ENCODE assay signal across 9 mouse cellular contexts in genomic region chr4:56001312-56001731, GRCm38 (mm10).
DNase-seq lines count a peak whose midpoint lies in the region; ATAC-seq and TF ChIP-seq lines count a peak whose summit lies in the region.
"Had no signal": no experiment of that assay in that cellular context is flagged by ENCODE, and none has a peak within 500 bp of the region (broad histone marks: within the 10 kb centered on the region; RNA-seq: fewer than 3 reads in every experiment).

No protein-coding gene starts in this region.

- no peak for TF ChIP-seq CTCF in lung, adult 2 months (IDR thresholded peaks at IDR 0.05; ENCODE audit: insufficient read depth, low read length)

- H3K36me3 ChIP-seq in heart, embryonic 13.5 days: no peaks in the 10 kb centered on the region
- H3K36me3 ChIP-seq in heart, embryonic 10.5 days: no peaks in the 10 kb centered on the region
- H3K36me3 ChIP-seq in forebrain, embryonic 16.5 days (ENCODE audit: control insufficient read depth, insufficient read depth): no peaks in the 10 kb centered on the region
- no peaks in the 10 kb centered on the region for H3K36me3 ChIP-seq in midbrain, embryonic 15.5 days (replicated peaks)
- no peaks in the 10 kb centered on the region for H3K36me3 ChIP-seq in liver, embryonic 11.5 days (ENCODE audit: control insufficient read depth, insufficient read depth, low read length)
- H3K36me3 ChIP-seq: embryonic facial prominence, embryonic 15.5 days had no signal

- 0 out of 2 replicates have a peak overlapping the region, but pooled peaks have one; percentile 7 for H3K4me2 ChIP-seq in heart, embryonic 13.5 days
- no peak overlapping the region for H3K4me2 ChIP-seq in forebrain, embryonic 16.5 days (ENCODE audit: low read length)
- H3K4me2 ChIP-seq in midbrain, embryonic 15.5 days: no peak overlapping the region
- no peak overlapping the region for H3K4me2 ChIP-seq in liver, embryonic 11.5 days
- H3K4me2 ChIP-seq: embryonic facial prominence, embryonic 15.5 days had no signal

- peak overlapping the region; percentile 45 for H3K27ac ChIP-seq in heart, embryonic 13.5 days (replicated peaks)
- no peak overlapping the region for H3K27ac ChIP-seq in heart, embryonic 10.5 days
- no peak overlapping the region for H3K27ac ChIP-seq in forebrain, embryonic 16.5 days (ENCODE audit: low read length)
- no peak overlapping the region for H3K27ac ChIP-seq in midbrain, embryonic 15.5 days
- no peak overlapping the region for H3K27ac ChIP-seq in liver, embryonic 11.5 days (ENCODE audit: low read depth, low read length)
- H3K27ac ChIP-seq: embryonic facial prominence, embryonic 15.5 days had no signal

- H3K27me3 ChIP-seq in heart, embryonic 13.5 days (replicated peaks): no peaks in the 10 kb centered on the region
- no peaks in the 10 kb centered on the region for H3K27me3 ChIP-seq in heart, embryonic 10.5 days (ENCODE audit: insufficient read depth, poor library complexity, severe bottlenecking)
- H3K27me3 ChIP-seq in forebrain, embryonic 16.5 days (replicated peaks; ENCODE audit: control insufficient read depth, insufficient read depth, low read length): no peaks in the 10 kb centered on the region
- H3K27me3 ChIP-seq in midbrain, embryonic 15.5 days (replicated peaks): no peaks in the 10 kb centered on the region
- no peaks in the 10 kb centered on the region for H3K27me3 ChIP-seq in liver, embryonic 11.5 days (replicated peaks; ENCODE audit: control insufficient read depth, insufficient read depth, low read length)
- H3K27me3 ChIP-seq: embryonic facial prominence, embryonic 15.5 days had no signal

- no peak overlapping the region for H3K9ac ChIP-seq in heart, embryonic 13.5 days
- no peak overlapping the region for H3K9ac ChIP-seq in forebrain, embryonic 16.5 days (replicated peaks; ENCODE audit: low read depth, low read length)
- H3K9ac ChIP-seq in midbrain, embryonic 15.5 days: no peak overlapping the region
- no peak overlapping the region for H3K9ac ChIP-seq in liver, embryonic 11.5 days (ENCODE audit: low read depth, low read length)
- H3K9ac ChIP-seq: embryonic facial prominence, embryonic 15.5 days had no signal

- no peak overlapping the region for H3K4me3 ChIP-seq in heart, embryonic 13.5 days
- no peak overlapping the region for H3K4me3 ChIP-seq in heart, embryonic 10.5 days
- no peak overlapping the region for H3K4me3 ChIP-seq in lung, adult 2 months (replicated peaks; ENCODE audit: extremely low read depth, low read depth, low read length)
- H3K4me3 ChIP-seq in forebrain, embryonic 16.5 days (replicated peaks; ENCODE audit: low read length): no peak overlapping the region
- no peak overlapping the region for H3K4me3 ChIP-seq in midbrain, embryonic 15.5 days
- no peak overlapping the region for H3K4me3 ChIP-seq in liver, embryonic 11.5 days (ENCODE audit: low read depth, low read length)
- H3K4me3 ChIP-seq: embryonic facial prominence, embryonic 15.5 days had no signal

- 20% methylated on average over 3 of the region's 3 CpGs for WGBS in heart, embryonic 13.5 days
- 84% methylated on average over 3 of the region's 3 CpGs for WGBS in heart, embryonic 10.5 days
- WGBS in lung, adult 2 months: 70% methylated on average over 3 of the region's 3 CpGs
- WGBS in forebrain, embryonic 16.5 days: 10% methylated on average over 3 of the region's 3 CpGs
- 25% methylated on average over 3 of the region's 3 CpGs for WGBS in midbrain, embryonic 15.5 days
- 85% methylated on average over 3 of the region's 3 CpGs for WGBS in liver, embryonic 11.5 days

- H3K9me3 ChIP-seq in heart, embryonic 13.5 days: no peaks in the 10 kb centered on the region
- H3K9me3 ChIP-seq in heart, embryonic 10.5 days: no peaks in the 10 kb centered on the region
- no peaks in the 10 kb centered on the region for H3K9me3 ChIP-seq in forebrain, embryonic 16.5 days (ENCODE audit: control insufficient read depth, low read length)
- no peaks in the 10 kb centered on the region for H3K9me3 ChIP-seq in midbrain, embryonic 15.5 days
- H3K9me3 ChIP-seq in liver, embryonic 11.5 days (ENCODE audit: control insufficient read depth, low read length): no peaks in the 10 kb centered on the region
- H3K9me3 ChIP-seq: embryonic facial prominence, embryonic 15.5 days had no signal

- no peak for ATAC-seq in heart, embryonic 13.5 days (ENCODE audit: extremely low read depth, insufficient number of reproducible peaks, low FRiP score, low TSS enrichment)
- ATAC-seq in forebrain, embryonic 16.5 days: peak; percentile 91
- peak; percentile 42; the same call in 1 of the 2 replicates for ATAC-seq in midbrain, embryonic 15.5 days (replicated peaks)
- no peak for ATAC-seq in liver, embryonic 11.5 days (replicated peaks; ENCODE audit: low FRiP score)

- DNase-seq in heart, embryonic 10.5 days (ENCODE audit: low spot score): no peak
- DNase-seq in lung, postnatal 14 days: peak; percentile 8
- DNase-seq in lung, adult 2 months: no peak
- DNase-seq in retina, postnatal 1 day: no peak
- no peak for DNase-seq in liver, embryonic 11.5 days (ENCODE audit: low spot score)

- peaks cover 37% of the 10 kb centered on the region for H3K4me1 ChIP-seq in heart, embryonic 13.5 days
- no peaks in the 10 kb centered on the region for H3K4me1 ChIP-seq in heart, embryonic 10.5 days
- no peaks in the 10 kb centered on the region; the same call in 1 of the 2 replicates for H3K4me1 ChIP-seq in lung, adult 2 months (ENCODE audit: control insufficient read depth, insufficient read depth, low read length)
- H3K4me1 ChIP-seq in forebrain, embryonic 16.5 days (replicated peaks; ENCODE audit: control insufficient read depth, insufficient read depth, low read length): peaks cover 13% of the 10 kb centered on the region
- H3K4me1 ChIP-seq in midbrain, embryonic 15.5 days: no peaks in the 10 kb centered on the region
- no peaks in the 10 kb centered on the region for H3K4me1 ChIP-seq in liver, embryonic 11.5 days (replicated peaks; ENCODE audit: control insufficient read depth, insufficient read depth, low read length)
- H3K4me1 ChIP-seq: embryonic facial prominence, embryonic 15.5 days had no signal

- no peak for TF ChIP-seq POLR2A in lung, adult 2 months (IDR thresholded peaks at IDR 0.05; ENCODE audit: borderline replicate concordance, extremely low read depth, low read depth, low read length)

Comparison
In these comparisons a context has a peak if more than half of its experiments do, and no peak if none do; other contexts are left out.
1. ATAC-seq: peak in forebrain, embryonic 16.5 days (single experiment) and midbrain, embryonic 15.5 days (single experiment); none in heart, embryonic 13.5 days (single experiment) and liver, embryonic 11.5 days (single experiment).